Mouse (Mus musculus): ENCODE results near the gene Rsad2. TPM values are rescaled to one million over a fixed set of nuclear protein-coding genes. Genes with fewer than 3 reads are reported as not detected.

The Rsad2 gene
- polyA plus RNA-seq, 1 experiment from 2014 or later, result 12.8 TPM

DNA sequence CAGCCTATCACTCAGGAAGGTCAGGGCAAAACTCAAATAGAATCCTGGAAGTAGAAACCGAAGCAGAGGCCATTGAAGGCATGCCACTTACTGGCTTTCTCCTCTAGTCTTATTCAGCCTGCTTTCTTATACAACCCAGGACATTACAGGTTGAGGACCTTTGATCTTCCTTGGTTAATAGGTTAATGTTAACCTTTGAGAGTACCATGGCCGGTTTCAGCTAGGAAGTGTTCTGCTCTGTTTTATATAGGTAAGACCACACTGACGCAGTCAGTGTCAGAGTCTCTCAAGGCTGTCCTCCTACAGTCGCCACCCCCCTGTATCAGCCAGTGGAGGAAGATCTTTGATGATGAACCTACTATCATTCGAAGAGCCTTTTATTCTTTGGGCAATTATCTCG lies 17.5 kb upstream of the Rsad2 start:
- no peak for ATAC-seq (ENCODE audit: low read depth)

DNA sequence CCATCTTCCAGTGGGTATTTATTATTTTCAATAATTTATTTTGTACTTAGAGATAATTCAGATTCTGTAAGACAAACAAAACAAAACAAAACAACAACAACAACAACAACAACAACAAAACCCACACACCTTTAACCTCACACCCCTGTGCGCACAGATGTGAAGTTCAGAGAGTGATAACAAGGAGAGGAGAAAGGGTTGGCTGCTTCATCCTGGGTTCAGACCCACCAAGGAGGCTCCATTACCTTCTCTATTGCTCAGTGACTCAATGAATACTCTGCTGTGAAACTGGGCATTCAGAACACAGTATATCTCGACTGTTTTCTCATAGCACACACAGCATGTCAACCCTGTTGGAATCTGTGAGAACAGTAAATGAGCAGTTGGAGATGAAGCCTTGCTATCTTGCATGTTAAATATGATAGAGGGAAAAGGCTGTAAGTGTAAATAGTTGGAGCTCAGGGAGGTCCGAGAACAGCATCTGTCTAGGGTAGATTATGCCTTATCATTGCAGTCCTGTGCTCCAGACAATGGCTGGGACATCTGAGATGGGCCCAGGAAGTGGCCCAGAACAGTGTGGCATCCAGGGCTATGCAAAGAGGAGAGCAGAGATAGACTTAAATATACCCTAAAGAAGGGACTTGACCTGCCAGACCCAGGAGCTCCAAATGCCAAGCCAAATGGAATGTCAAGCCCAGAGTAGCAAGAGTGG lies 16.7 kb upstream of the Rsad2 start:
- Histone ChIP-seq H3K27ac (ENCODE audit: low read length) (peak overlapping the region; percentile 91), H3K27me3 (ENCODE audit: control insufficient read depth, insufficient read depth, low read depth, low read length) (no peaks in the 10 kb centered on the region), H3K9ac (ENCODE audit: low read depth, low read length) (peak overlapping the region; percentile 51), H3K4me2 (ENCODE audit: low read depth, low read length) (peak overlapping the region; percentile 98), H3K4me1 (ENCODE audit: control insufficient read depth, low read depth, low read length) (peaks cover 54% of the 10 kb centered on the region), H3K4me3 (ENCODE audit: low read depth, low read length) (peak overlapping the region; percentile 10), H3K36me3 (ENCODE audit: control insufficient read depth, insufficient read depth) (no peaks in the 10 kb centered on the region), H3K9me3 (replicated peaks; ENCODE audit: control insufficient read depth, low read length) (no peaks in the 10 kb centered on the region)
- peak; percentile 92 for ATAC-seq (ENCODE audit: low read depth)
- WGBS (ENCODE audit: insufficient replicate concordance), result 19% methylated on average over 3 of the region's 3 CpGs

More for the DNA sequence above, 17.5 kb upstream of the Rsad2 start:
- peaks cover 54% of the 10 kb centered on the region for H3K4me1 ChIP-seq (ENCODE audit: control insufficient read depth, low read depth, low read length)
- peak overlapping the region; percentile 51 for H3K9ac ChIP-seq (ENCODE audit: low read depth, low read length)
- 57% methylated on average over 6 of the region's 6 CpGs for WGBS (ENCODE audit: insufficient replicate concordance)
- H3K4me2 ChIP-seq (ENCODE audit: low read depth, low read length), result peak overlapping the region; percentile 98
- H3K27me3 ChIP-seq (ENCODE audit: control insufficient read depth, insufficient read depth, low read depth, low read length), result no peaks in the 10 kb centered on the region
- H3K27ac ChIP-seq (ENCODE audit: low read length), result peak overlapping the region; percentile 91
- H3K36me3 ChIP-seq (ENCODE audit: control insufficient read depth, insufficient read depth), result no peaks in the 10 kb centered on the region
- H3K9me3 ChIP-seq (replicated peaks; ENCODE audit: control insufficient read depth, low read length), result no peaks in the 10 kb centered on the region
- no peak overlapping the region; the same call in 1 of the 2 replicates for H3K4me3 ChIP-seq (ENCODE audit: low read depth, low read length)

DNA sequence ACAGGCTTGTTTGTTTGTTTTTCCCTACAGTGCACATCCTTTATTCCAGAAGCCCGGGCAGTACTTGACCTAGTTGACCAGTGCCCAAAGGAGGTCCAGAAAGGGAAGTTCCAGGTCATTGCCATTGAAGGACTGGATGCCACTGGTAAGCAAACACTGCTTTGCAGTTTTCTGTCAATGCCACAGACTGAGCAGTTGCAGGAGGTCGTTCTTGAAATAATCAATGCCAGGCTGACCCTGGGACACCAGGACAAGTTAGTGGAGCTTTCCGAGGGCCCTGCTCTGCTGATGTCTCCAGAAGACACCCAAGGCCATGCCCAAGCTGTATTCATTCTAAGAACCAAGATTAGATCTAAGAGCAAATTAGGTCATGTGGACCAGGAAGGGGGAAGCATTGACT lies 15.1 kb upstream of the Rsad2 start:
- Histone ChIP-seq H3K36me3 (ENCODE audit: control insufficient read depth, insufficient read depth) (no peaks in the 10 kb centered on the region), H3K9ac (ENCODE audit: low read depth, low read length) (peak overlapping the region; percentile 20), H3K4me1 (ENCODE audit: control insufficient read depth, low read depth, low read length) (peaks cover 46% of the 10 kb centered on the region), H3K27ac (ENCODE audit: low read length) (peak overlapping the region; percentile 91), H3K4me2 (ENCODE audit: low read depth, low read length) (peak overlapping the region; percentile 98), H3K9me3 (replicated peaks; ENCODE audit: control insufficient read depth, low read length) (no peaks in the 10 kb centered on the region), H3K27me3 (ENCODE audit: control insufficient read depth, insufficient read depth, low read depth, low read length) (no peaks in the 10 kb centered on the region), H3K4me3 (ENCODE audit: low read depth, low read length) (peak overlapping the region; percentile 87)
- ATAC-seq (ENCODE audit: low read depth), result no peak
- WGBS (ENCODE audit: insufficient replicate concordance), result 55% methylated on average over 3 of the region's 3 CpGs

DNA sequence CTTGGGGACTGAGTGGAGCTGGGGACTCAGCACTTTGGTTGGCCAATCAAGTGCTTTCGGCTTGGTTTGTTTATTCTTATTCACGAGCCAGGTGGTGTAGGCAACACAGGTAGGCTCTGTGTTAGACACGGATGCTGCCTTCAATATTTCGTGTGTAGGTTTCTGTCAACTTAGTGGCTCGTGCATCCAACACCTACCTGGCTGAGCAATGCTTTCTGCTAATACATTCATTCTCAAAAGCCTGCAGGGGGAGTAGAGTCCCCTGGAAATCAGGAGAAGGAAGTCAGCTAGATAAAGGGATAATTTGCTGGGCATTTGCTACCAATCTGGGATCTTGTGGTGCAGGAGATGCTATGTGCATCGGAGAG lies 13.8 kb upstream of the Rsad2 start:
- no peaks in the 10 kb centered on the region for H3K27me3 ChIP-seq (ENCODE audit: control insufficient read depth, insufficient read depth, low read depth, low read length)
- H3K9me3 ChIP-seq (replicated peaks; ENCODE audit: control insufficient read depth, low read length), result no peaks in the 10 kb centered on the region
- 19% methylated on average over 6 of the region's 6 CpGs for WGBS (ENCODE audit: insufficient replicate concordance)
- H3K4me2 ChIP-seq (ENCODE audit: low read depth, low read length), result peak overlapping the region; percentile 98
- peak overlapping the region; percentile 86 for H3K27ac ChIP-seq (ENCODE audit: low read length)
- peak overlapping the region; percentile 87 for H3K4me3 ChIP-seq (ENCODE audit: low read depth, low read length)
- peaks cover 46% of the 10 kb centered on the region for H3K4me1 ChIP-seq (ENCODE audit: control insufficient read depth, low read depth, low read length)
- ATAC-seq (ENCODE audit: low read depth), result no peak
- no peaks in the 10 kb centered on the region for H3K36me3 ChIP-seq (ENCODE audit: control insufficient read depth, insufficient read depth)
- peak overlapping the region; percentile 90 for H3K9ac ChIP-seq (ENCODE audit: low read depth, low read length)

DNA sequence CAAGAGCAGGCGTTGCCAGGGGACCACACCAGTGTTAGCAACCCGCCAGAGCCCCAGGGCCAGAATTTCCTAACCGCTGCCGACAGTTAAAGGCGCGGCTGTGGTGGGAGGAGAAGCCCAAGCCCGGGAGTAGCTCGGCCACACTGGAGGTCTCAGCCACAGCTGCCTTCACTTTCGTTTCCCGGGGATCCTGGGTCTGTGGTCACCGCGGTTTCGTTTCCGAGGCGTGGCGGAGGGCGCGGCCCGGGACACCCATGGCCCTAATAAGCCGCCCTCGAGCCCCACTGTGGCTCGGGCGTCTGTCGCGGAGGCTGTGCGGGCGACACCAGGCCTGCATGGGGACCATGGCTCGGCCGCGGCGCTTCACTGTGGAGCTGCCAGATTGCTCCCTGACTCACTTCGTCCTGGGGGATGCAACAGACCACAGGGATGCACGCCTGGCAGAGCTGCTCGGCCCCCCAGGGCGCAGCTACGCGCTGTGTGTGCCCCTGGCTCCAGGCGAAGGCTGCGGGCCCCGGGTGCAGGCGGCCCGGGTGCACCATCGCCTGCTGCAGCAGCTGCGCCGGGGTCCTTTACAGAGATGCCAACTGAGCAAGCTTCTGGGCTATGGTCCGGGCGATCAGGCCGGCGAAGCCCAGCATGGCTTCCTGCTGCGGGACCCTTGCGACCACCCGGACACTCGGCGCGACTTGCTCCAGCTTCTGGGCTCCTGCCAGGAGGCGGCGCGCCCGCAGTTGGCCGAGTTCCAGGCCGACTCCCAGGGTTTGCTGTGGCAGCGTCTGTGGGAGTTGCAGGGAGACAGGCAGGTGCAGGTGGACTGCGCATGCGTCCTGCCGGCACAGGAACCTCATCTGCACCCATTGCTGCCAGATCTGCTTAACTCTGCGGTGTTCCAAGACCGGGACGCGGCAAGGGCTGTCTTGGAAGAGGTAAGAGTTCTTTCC lies 13.1 kb upstream of the Rsad2 start, which contains the start of gene Cmpk2:
Gene Cmpk2, plus strand, starts transcription at position 107 of the 944 bp plus-strand sequence.
- WGBS (ENCODE audit: insufficient replicate concordance), result under 1% methylated on average over 69 of the region's 69 CpGs
- H3K27ac ChIP-seq (ENCODE audit: low read length), result peak within 1 kb of the TSS; percentile 86
- no peaks in the 10 kb centered on the region for H3K9me3 ChIP-seq (replicated peaks; ENCODE audit: control insufficient read depth, low read length)
- peak within 1 kb of the TSS; percentile 98 for H3K4me2 ChIP-seq (ENCODE audit: low read depth, low read length)
- peak within 1 kb of the TSS; percentile 90 for H3K9ac ChIP-seq (ENCODE audit: low read depth, low read length)
- H3K36me3 ChIP-seq (ENCODE audit: control insufficient read depth, insufficient read depth), result no peaks in the 10 kb centered on the region
- H3K4me1 ChIP-seq (ENCODE audit: control insufficient read depth, low read depth, low read length), result peaks cover 46% of the 10 kb centered on the region
- ATAC-seq (ENCODE audit: low read depth), result peak; percentile 49
- peak within 1 kb of the TSS; percentile 87 for H3K4me3 ChIP-seq (ENCODE audit: low read depth, low read length)
- H3K27me3 ChIP-seq (ENCODE audit: control insufficient read depth, insufficient read depth, low read depth, low read length), result no peaks in the 10 kb centered on the region

DNA sequence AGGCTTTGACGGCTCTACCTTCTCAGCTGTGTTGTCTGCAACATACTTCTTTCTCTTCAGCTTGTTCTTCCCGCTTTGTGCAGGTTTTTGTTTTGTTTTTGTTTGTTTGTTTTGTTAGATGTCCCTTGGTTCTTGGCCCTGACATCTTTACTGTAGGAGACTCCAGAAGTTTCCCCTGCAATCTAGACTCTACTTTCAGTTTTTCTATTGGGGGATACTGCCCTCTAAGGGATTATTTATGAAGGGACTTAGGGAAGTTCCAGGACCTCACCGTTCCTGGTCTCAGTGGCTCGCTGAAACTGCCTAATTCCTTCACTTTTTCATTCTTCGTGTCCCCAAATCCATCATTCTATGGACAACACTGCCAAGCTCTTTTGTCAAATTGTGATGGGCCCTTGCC lies 9.3 kb upstream of the Rsad2 start:
- no peak overlapping the region for H3K4me2 ChIP-seq (ENCODE audit: low read depth, low read length)
- H3K9ac ChIP-seq (ENCODE audit: low read depth, low read length), result no peak overlapping the region
- no peak for ATAC-seq (ENCODE audit: low read depth)
- no peaks in the 10 kb centered on the region for H3K9me3 ChIP-seq (replicated peaks; ENCODE audit: control insufficient read depth, low read length)
- no peaks in the 10 kb centered on the region for H3K27me3 ChIP-seq (ENCODE audit: control insufficient read depth, insufficient read depth, low read depth, low read length)
- no peaks in the 10 kb centered on the region for H3K36me3 ChIP-seq (ENCODE audit: control insufficient read depth, insufficient read depth)
- 59% methylated on average over 5 of the region's 5 CpGs for WGBS (ENCODE audit: insufficient replicate concordance)
- no peak overlapping the region for H3K27ac ChIP-seq (ENCODE audit: low read length)
- H3K4me3 ChIP-seq (ENCODE audit: low read depth, low read length), result no peak overlapping the region
- H3K4me1 ChIP-seq (ENCODE audit: control insufficient read depth, low read depth, low read length), result peaks cover 11% of the 10 kb centered on the region

DNA sequence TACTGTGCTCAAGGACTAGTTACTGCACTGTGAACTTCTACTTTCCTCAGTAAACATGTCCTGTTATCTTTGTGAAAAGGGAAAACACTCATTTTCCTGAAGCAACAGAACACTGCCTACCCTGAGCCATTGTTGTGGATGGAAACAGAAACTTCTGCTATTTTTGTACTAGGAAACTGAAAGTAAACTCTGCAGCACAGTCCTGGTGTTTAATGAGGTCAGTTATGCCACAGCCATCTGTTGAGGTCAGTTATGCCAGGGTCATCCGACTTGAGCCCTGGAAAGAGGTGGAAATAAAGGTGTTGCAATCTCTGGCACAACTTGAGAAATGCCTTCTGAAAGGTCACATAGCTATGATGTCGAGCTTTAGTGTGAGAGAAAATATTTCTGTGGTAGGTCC lies 3.8 kb upstream of the Rsad2 start:
- Histone ChIP-seq H3K4me3 (ENCODE audit: low read depth, low read length) (no peak overlapping the region), H3K9me3 (replicated peaks; ENCODE audit: control insufficient read depth, low read length) (no peaks in the 10 kb centered on the region), H3K4me2 (ENCODE audit: low read depth, low read length) (no peak overlapping the region), H3K27me3 (ENCODE audit: control insufficient read depth, insufficient read depth, low read depth, low read length) (no peaks in the 10 kb centered on the region), H3K4me1 (ENCODE audit: control insufficient read depth, low read depth, low read length) (peaks cover 6% of the 10 kb centered on the region), H3K9ac (ENCODE audit: low read depth, low read length) (no peak overlapping the region), H3K36me3 (ENCODE audit: control insufficient read depth, insufficient read depth) (no peaks in the 10 kb centered on the region), H3K27ac (ENCODE audit: low read length) (no peak overlapping the region)
- WGBS (ENCODE audit: insufficient replicate concordance), result 3% methylated on average over 2 of the region's 2 CpGs
- peak; percentile 31 for ATAC-seq (ENCODE audit: low read depth)

DNA sequence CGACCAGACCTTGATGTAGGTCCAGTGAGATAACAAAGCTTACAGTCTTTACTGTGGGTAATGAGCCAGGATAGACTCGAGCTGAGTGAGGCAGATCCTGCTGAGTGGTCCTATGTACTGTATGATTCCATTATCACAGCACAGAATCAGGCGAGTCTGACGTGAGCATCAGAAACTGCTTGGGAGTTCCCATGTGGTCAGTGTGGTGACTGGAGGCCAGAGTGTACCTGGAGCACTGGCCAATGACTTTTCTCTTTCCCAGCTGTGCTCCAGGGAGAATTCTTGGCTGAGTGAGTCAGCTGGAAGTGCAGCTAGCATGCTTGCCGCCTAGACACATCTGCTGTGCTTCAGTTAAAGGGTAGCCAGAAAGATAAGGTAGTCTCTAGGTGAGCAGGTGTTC lies 1.6 kb downstream of the Rsad2 start:
- H3K36me3 ChIP-seq (ENCODE audit: control insufficient read depth, insufficient read depth), result no peaks in the 10 kb centered on the region
- H3K4me1 ChIP-seq (ENCODE audit: control insufficient read depth, low read depth, low read length), result peaks cover 9% of the 10 kb centered on the region
- H3K9me3 ChIP-seq (replicated peaks; ENCODE audit: control insufficient read depth, low read length), result no peaks in the 10 kb centered on the region
- no peak overlapping the region for H3K4me3 ChIP-seq (ENCODE audit: low read depth, low read length)
- no peak for ATAC-seq (ENCODE audit: low read depth)
- no peak overlapping the region for H3K4me2 ChIP-seq (ENCODE audit: low read depth, low read length)
- WGBS (ENCODE audit: insufficient replicate concordance), result 34% methylated on average over 5 of the region's 5 CpGs
- no peak overlapping the region for H3K27ac ChIP-seq (ENCODE audit: low read length)
- H3K9ac ChIP-seq (ENCODE audit: low read depth, low read length), result no peak overlapping the region
- H3K27me3 ChIP-seq (ENCODE audit: control insufficient read depth, insufficient read depth, low read depth, low read length), result no peaks in the 10 kb centered on the region

DNA sequence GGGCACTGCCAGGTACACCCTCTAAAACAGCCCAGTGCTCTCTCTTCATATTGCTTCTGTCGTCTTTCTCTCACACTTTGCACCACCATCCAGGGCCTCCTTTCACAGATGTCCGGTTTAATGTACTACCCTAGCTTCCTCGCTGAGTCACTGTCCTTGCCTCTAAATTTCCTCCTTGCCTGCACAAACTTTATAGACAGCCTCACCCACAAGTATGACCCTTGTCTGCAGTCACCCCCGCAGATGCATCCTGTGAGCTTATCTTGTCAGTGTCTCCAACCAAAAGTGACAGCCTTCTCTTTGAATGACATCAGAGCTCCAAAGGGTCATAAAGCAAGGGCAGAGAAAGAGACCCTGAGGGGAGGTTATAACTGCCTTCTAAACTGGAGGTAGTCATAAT lies 3.3 kb downstream of the Rsad2 start:
- Histone ChIP-seq H3K36me3 (ENCODE audit: control insufficient read depth, insufficient read depth) (no peaks in the 10 kb centered on the region), H3K27ac (ENCODE audit: low read length) (no peak overlapping the region), H3K4me3 (ENCODE audit: low read depth, low read length) (no peak overlapping the region), H3K9me3 (replicated peaks; ENCODE audit: control insufficient read depth, low read length) (no peaks in the 10 kb centered on the region), H3K4me2 (ENCODE audit: low read depth, low read length) (no peak overlapping the region), H3K4me1 (ENCODE audit: control insufficient read depth, low read depth, low read length) (peaks cover 9% of the 10 kb centered on the region), H3K27me3 (ENCODE audit: control insufficient read depth, insufficient read depth, low read depth, low read length) (no peaks in the 10 kb centered on the region), H3K9ac (ENCODE audit: low read depth, low read length) (no peak overlapping the region)
- no peak for ATAC-seq (ENCODE audit: low read depth)
- 12% methylated on average over 4 of the region's 4 CpGs for WGBS (ENCODE audit: insufficient replicate concordance)
